Mouse (Mus musculus) embryonic facial prominence, embryonic 11.5 days (tissue): Measurements from ENCODE around the gene Eral1. TPM values are rescaled to one million over a fixed set of nuclear protein-coding genes. Genes with fewer than 3 reads are reported as not detected.
"Not testable (repeated sequence)": the region's sequence is repeated elsewhere in the genome, so short reads cannot be mapped to it uniquely, and the experiment has no call there.

Experiments
- ATAC-seq: fragments of 200-750 bp; cut with Nextera tagmentation; replicated peaks from 2 replicates; pipeline ENCODE4 v1.8.0; 2017; ENCODE audit warnings: low read depth; ENCODE audit not compliant: insufficient number of reproducible peaks, low FRiP score, low TSS enrichment
- DNase-seq: peaks from one replicate; pipeline ENCODE4 v3.0.0-alpha.2; 2015; ENCODE audit warnings: low spot score
- H3K27ac ChIP-seq: fragments of 300-500 bp; sonication (generic); replicated peaks from 2 replicates; pipeline ENCODE4 v1.5.1; 2014; ENCODE audit warnings: mild to moderate bottlenecking, low read depth, low read length, control low read depth
- H3K27me3 ChIP-seq: fragments of 300-500 bp; sonication (generic); 2 replicates; pipeline ENCODE4 v1.6.1; 2014; ENCODE audit warnings: mild to moderate bottlenecking, low read length, moderate library complexity, mixed read lengths; ENCODE audit not compliant: control insufficient read depth, insufficient read depth
- H3K36me3 ChIP-seq: fragments of 300-500 bp; sonication (generic); replicated peaks from 2 replicates; pipeline ENCODE4 v1.6.1; 2014; ENCODE audit warnings: low read depth, mild to moderate bottlenecking, low read length, moderate library complexity, mixed read lengths; ENCODE audit not compliant: control insufficient read depth, insufficient read depth
- H3K4me1 ChIP-seq: fragments of 300-500 bp; sonication (generic); 2 replicates; pipeline ENCODE4 v1.6.1; 2014; ENCODE audit warnings: low read length, mixed read lengths; ENCODE audit not compliant: control insufficient read depth, insufficient read depth
- H3K4me2 ChIP-seq: fragments of 300-500 bp; sonication (generic); 2 replicates; pipeline ENCODE4 v1.6.1; 2014; ENCODE audit warnings: low read depth, mild to moderate bottlenecking, control low read depth, low read length, moderate library complexity
- H3K4me3 ChIP-seq: fragments of 300-500 bp; sonication (generic); 2 replicates; pipeline ENCODE4 v1.5.1; 2014; ENCODE audit warnings: low read depth, low read length, control low read depth
- H3K9ac ChIP-seq: fragments of 300-500 bp; sonication (generic); replicated peaks from 2 replicates; pipeline ENCODE4 v1.6.1; 2014; ENCODE audit warnings: mild to moderate bottlenecking, control low read depth, low read length
- H3K9me3 ChIP-seq: fragments of 300-500 bp; sonication (generic); replicated peaks from 2 replicates; pipeline ENCODE4 v1.6.1; 2016; ENCODE audit warnings: mild to moderate bottlenecking, low read length, inconsistent platforms, mixed read lengths; ENCODE audit not compliant: control insufficient read depth
- WGBS: fragments of 180-500 bp; shearing (Covaris S2); extraction: QIAGEN DNeasy Blood & Tissue Kit; methylation state at CpG from one replicate; pipeline ENCODE4 v1.1.7; 2014; 5-methylcytosine and 5-hydroxymethylcytosine counted together
- polyA plus RNA-seq: library from polyadenylated mRNA; unstranded; fragments of >200 nt; fragmentation: Nextera tagmentation; extraction: Ambion mirVana; gene quantifications from 2 replicates; pipeline ENCODE4 v1.2.1, GENCODE M21; 2014

The Eral1 gene
- polyA plus RNA-seq, 1 experiment from 2014 or later, result 37.5 TPM

DNA sequence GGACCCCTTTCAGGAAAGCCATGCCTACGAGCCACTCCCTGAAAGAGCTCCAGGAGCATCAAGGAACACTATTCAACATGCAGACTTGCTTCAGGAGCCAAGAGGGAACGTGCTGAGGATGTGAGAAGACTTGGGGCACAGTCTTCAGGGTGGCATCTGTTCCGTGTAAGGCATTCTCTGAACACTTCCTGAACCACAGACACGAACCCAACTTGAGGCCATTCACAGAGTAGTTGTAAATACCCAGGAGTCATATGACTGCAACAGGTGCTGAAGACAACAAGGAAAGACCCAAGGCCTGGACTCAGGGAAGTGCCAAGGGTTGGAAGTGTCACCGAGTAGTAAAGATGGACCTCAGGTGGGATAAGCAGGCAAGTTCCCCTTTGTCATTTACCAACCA, 12.6 kb downstream of the Eral1 start:
- Histone ChIP-seq H3K4me3 (no peak overlapping the region), H3K4me1 (no peaks in the 10 kb centered on the region), H3K9ac (no peak overlapping the region), H3K27me3 (no peaks in the 10 kb centered on the region), H3K27ac (no peak overlapping the region), H3K9me3 (no peaks in the 10 kb centered on the region), H3K4me2 (no peak overlapping the region), H3K36me3 (no peaks in the 10 kb centered on the region)
- 73% methylated on average over 5 of the region's 5 CpGs for WGBS
- DNase-seq, result no peak
- no peak for ATAC-seq

GRCm38 (mm10) chr11:78066641-78067040, 13.5 kb downstream of the Eral1 start:
- no peak overlapping the region for H3K4me3 ChIP-seq
- no peaks in the 10 kb centered on the region for H3K27me3 ChIP-seq
- 73% methylated on average over 2 of the region's 2 CpGs for WGBS
- DNase-seq (no peak), ATAC-seq (no peak)
- no peaks in the 10 kb centered on the region for H3K9me3 ChIP-seq
- H3K9ac ChIP-seq, result no peak overlapping the region
- no peak overlapping the region for H3K27ac ChIP-seq
- no peaks in the 10 kb centered on the region for H3K36me3 ChIP-seq
- no peaks in the 10 kb centered on the region for H3K4me1 ChIP-seq
- no peak overlapping the region for H3K4me2 ChIP-seq

DNA sequence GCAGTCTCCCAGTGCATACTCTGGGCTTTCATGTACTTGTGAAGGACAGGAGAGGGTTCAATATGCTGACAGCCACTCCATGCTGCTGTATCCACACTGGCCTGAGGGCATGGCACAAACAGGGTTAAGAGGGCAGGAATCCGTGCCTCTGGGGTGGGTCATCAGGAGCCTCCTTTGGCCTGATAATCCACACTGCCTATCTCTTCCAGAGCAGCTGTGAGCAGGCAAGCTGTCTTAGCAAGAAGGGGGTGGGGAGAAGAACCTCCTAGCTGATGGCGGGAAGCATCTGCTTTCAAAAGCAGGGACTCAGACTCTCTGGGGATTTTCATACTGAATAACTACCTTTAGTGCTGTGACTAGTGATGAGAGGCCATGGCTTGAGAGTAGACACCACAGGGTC, 14.3 kb downstream of the Eral1 start:
- H3K9me3 ChIP-seq, result no peaks in the 10 kb centered on the region
- no peaks in the 10 kb centered on the region for H3K36me3 ChIP-seq
- H3K4me1 ChIP-seq, result no peaks in the 10 kb centered on the region
- no peaks in the 10 kb centered on the region for H3K27me3 ChIP-seq
- ATAC-seq, result no peak
- 40% methylated on average over 2 of the region's 2 CpGs for WGBS
- H3K27ac ChIP-seq, result no peak overlapping the region
- H3K4me2 ChIP-seq, result no peak overlapping the region
- H3K4me3 ChIP-seq, result no peak overlapping the region
- no peak overlapping the region for H3K9ac ChIP-seq
- no peak for DNase-seq

DNA sequence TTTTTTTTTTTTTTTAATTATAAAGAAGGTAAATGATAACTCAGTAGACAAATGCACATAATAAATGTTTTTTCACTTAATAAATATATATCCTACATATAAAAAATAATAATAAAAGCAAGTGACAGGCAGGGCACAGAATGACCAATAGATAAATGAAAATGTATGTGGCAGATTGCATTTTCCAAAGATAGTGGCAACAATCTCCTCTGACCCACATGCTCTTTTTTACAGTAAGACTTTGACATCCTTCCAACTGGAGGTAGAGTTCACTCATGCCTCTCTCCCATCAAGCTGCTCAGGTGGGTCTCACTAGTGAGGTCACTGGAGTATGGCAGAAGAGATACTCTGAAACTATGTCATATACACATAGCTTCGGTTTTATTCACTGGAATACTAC, 17.6 kb downstream of the Eral1 start:
- Histone ChIP-seq H3K27ac (no peak overlapping the region), H3K9me3 (no peaks in the 10 kb centered on the region), H3K4me1 (no peaks in the 10 kb centered on the region), H3K9ac (no peak overlapping the region), H3K4me3 (no peak overlapping the region), H3K4me2 (no peak overlapping the region), H3K27me3 (no peaks in the 10 kb centered on the region), H3K36me3 (no peaks in the 10 kb centered on the region)
- WGBS, result 81% methylated on average over 1 of the region's 1 CpGs
- ATAC-seq (no peak), DNase-seq (no peak)

GRCm38 (mm10) chr11:78059833-78060757, 20.1 kb downstream of the Eral1 start:
- no peak overlapping the region for H3K4me3 ChIP-seq
- H3K4me2 ChIP-seq, result no peak overlapping the region
- ATAC-seq (peak; percentile 77; the same call in 1 of the 2 replicates), DNase-seq (peak; percentile 59)
- WGBS, result 63% methylated on average over 9 of the region's 9 CpGs
- no peaks in the 10 kb centered on the region for H3K27me3 ChIP-seq
- H3K4me1 ChIP-seq, result no peaks in the 10 kb centered on the region
- no peaks in the 10 kb centered on the region for H3K9me3 ChIP-seq
- H3K36me3 ChIP-seq, result no peaks in the 10 kb centered on the region
- no peak overlapping the region for H3K9ac ChIP-seq
- H3K27ac ChIP-seq, result no peak overlapping the region

DNA sequence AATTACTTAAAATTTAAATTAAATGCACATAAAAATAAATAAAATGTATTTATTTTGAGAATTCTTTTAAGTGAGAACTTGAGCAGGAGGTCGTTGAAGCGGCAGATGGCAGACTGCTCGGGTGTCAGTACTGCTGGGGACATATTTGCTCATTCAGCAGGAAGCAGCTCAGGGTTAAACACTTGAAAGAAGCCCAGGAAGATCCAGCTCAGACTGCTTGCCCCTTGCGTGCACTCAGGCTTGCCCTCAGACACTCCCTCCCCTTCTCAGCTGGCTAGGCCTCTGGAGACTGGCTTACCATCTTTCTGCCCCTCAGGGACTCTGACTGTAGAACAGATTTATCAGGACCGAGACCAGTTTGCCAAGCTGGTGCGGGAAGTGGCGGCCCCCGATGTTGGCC, 23.2 kb downstream of the Eral1 start:
- Histone ChIP-seq H3K9ac (no peak overlapping the region), H3K36me3 (0 out of 2 replicates have a peak, but pooled peaks cover 2% of the 10 kb centered on the region), H3K27me3 (no peaks in the 10 kb centered on the region), H3K4me3 (no peak overlapping the region), H3K9me3 (no peaks in the 10 kb centered on the region), H3K4me1 (no peaks in the 10 kb centered on the region), H3K4me2 (no peak overlapping the region), H3K27ac (no peak overlapping the region)
- DNase-seq, result no peak
- 81% methylated on average over 8 of the region's 8 CpGs for WGBS
- no peak for ATAC-seq

DNA sequence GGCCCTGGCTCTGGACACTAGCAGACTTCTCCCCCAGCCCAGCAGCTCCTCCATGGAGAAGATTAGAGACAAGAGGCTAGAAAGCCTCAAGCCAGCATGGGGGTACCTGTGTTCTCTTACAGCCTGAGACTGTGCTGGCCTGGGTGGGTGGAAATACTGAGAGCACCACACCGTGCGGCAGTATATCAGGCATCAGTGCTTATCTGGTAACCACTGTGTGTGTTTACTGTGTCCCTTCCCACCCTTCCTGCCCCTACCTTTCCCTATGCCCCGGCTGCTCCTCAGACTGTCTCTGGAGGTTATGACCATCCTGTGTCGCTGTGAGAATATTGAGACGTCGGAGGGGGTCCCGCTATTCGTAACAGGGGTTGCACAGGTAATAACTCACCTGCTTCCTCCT, 27.1 kb downstream of the Eral1 start:
- ATAC-seq, result no peak
- Histone ChIP-seq H3K4me2 (no peak overlapping the region), H3K9me3 (no peaks in the 10 kb centered on the region), H3K36me3 (0 out of 2 replicates have a peak, but pooled peaks cover 2% of the 10 kb centered on the region), H3K4me1 (no peaks in the 10 kb centered on the region), H3K27me3 (no peaks in the 10 kb centered on the region), H3K9ac (no peak overlapping the region), H3K4me3 (no peak overlapping the region), H3K27ac (no peak overlapping the region)
- 90% methylated on average over 8 of the region's 8 CpGs for WGBS
- DNase-seq, result no peak

DNA sequence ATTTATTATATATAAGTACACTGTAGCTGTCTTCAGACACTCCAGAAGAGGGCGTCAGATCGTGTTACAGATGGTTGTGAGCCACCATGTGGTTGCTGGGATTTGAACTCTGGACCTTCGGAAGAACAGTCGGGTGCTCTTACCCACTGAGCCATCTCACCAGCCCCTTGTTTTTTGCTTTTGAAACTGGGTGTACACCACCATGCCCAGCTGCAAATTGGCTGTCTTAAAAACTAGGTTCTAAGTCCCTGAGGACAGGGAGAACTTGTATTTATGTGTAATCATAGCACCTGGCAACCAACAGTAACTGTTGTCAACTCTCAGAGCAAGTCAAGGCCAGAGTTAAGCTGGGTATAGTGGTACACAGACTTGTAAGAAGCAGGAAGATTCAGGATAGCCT, 31.5 kb downstream of the Eral1 start:
- ATAC-seq, H3K9me3 ChIP-seq, H3K27me3 ChIP-seq, H3K9ac ChIP-seq, H3K4me2 ChIP-seq, H3K4me3 ChIP-seq, DNase-seq, H3K36me3 ChIP-seq, H3K27ac ChIP-seq, H3K4me1 ChIP-seq: not testable (repeated sequence)
- 100% methylated on average over 2 of the region's 4 CpGs for WGBS
